Mouse (Mus musculus) kidney, embryonic 15.5 days (tissue): ENCODE measurements at regions not wholly inside any gene's neighbourhood (a gene's known extent, or its start where the extent isn't known, plus 50 kb on each side); places are given as distances from the start of the nearest gene placed in this dataset.

ENCODE experiments used
- ATAC-seq: fragments of 200-750 bp; cut with Nextera tagmentation; replicated peaks from 2 replicates; pipeline ENCODE4 v1.8.0; 2017; ENCODE audit warnings: moderate TSS enrichment; ENCODE audit not compliant: low FRiP score
- H3K27ac ChIP-seq: fragments of 300-500 bp; sonication (generic); 2 replicates; pipeline ENCODE4 v1.5.1; 2015; ENCODE audit warnings: mild to moderate bottlenecking, inconsistent platforms
- H3K27me3 ChIP-seq: fragments of 300-500 bp; sonication (generic); 2 replicates; pipeline ENCODE4 v1.6.1; 2015; ENCODE audit warnings: inconsistent platforms
- H3K36me3 ChIP-seq: fragments of 300-500 bp; sonication (generic); 2 replicates; pipeline ENCODE4 v1.6.1; 2015; ENCODE audit warnings: inconsistent platforms
- H3K4me1 ChIP-seq: fragments of 300-500 bp; sonication (generic); 2 replicates; pipeline ENCODE4 v1.6.1; 2015; ENCODE audit warnings: inconsistent platforms
- H3K4me2 ChIP-seq: fragments of 300-500 bp; sonication (generic); 2 replicates; pipeline ENCODE4 v1.6.1; 2015; ENCODE audit warnings: moderate library complexity, mild to moderate bottlenecking, inconsistent platforms
- H3K4me3 ChIP-seq: fragments of 300-500 bp; sonication (generic); replicated peaks from 2 replicates; pipeline ENCODE4 v1.5.1; 2015; ENCODE audit warnings: mild to moderate bottlenecking, inconsistent platforms
- H3K9ac ChIP-seq: fragments of 300-500 bp; sonication (generic); 2 replicates; pipeline ENCODE4 v1.6.1; 2015; ENCODE audit warnings: mild to moderate bottlenecking, inconsistent platforms
- H3K9me3 ChIP-seq: fragments of 300-500 bp; sonication (generic); replicated peaks from 2 replicates; pipeline ENCODE4 v1.6.1; 2016; ENCODE audit warnings: inconsistent platforms
- WGBS: fragments of 180-500 bp; shearing (Covaris S2); methylation state at CpG from one replicate; pipeline ENCODE4 v1.1.7; 2015; ENCODE audit warnings: mixed read lengths; 5-methylcytosine and 5-hydroxymethylcytosine counted together

DNA sequence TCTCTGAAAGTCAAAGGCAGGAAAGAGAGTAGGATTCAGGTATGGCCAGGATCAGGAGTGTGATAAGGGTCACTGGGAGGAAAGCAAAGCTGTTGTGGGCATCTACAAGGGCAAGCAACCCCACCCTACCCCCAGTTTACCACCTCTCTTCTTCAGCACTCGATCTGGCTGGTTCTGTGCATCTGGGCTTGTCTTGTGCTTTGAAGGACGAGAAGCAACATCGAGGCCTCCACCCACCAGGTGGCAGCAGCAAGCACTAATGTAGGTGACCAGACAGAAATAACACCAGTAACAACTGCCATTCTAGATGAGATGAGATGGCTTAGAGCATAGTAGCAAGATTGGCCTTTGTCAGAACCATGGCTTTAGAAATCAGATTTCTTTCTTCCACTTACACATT lies 507.2 kb upstream of the Sox11 start:
- Histone ChIP-seq H3K4me2 (no peak overlapping the region), H3K27me3 (no peaks in the 10 kb centered on the region), H3K4me1 (0 out of 2 replicates have a peak, but pooled peaks cover 2% of the 10 kb centered on the region), H3K9ac (no peak overlapping the region), H3K27ac (no peak overlapping the region), H3K4me3 (no peak overlapping the region), H3K9me3 (no peaks in the 10 kb centered on the region), H3K36me3 (no peaks in the 10 kb centered on the region)
- WGBS, result 91% methylated on average over 3 of the region's 3 CpGs
- ATAC-seq, result no peak

GRCm38 (mm10) chr12:27849099-27849498 lies 506.7 kb upstream of the Sox11 start:
- Histone ChIP-seq H3K4me3 (no peak overlapping the region), H3K4me2 (no peak overlapping the region), H3K36me3 (no peaks in the 10 kb centered on the region), H3K27ac (no peak overlapping the region), H3K9me3 (no peaks in the 10 kb centered on the region), H3K4me1 (0 out of 2 replicates have a peak, but pooled peaks cover 2% of the 10 kb centered on the region), H3K9ac (no peak overlapping the region), H3K27me3 (no peaks in the 10 kb centered on the region)
- WGBS, result 39% methylated on average over 3 of the region's 3 CpGs
- ATAC-seq, result peak; percentile 58

- H3K9me3 ChIP-seq, result no peaks in the 10 kb centered on the region
- 74% methylated on average over 5 of the region's 5 CpGs for WGBS
Measured at GRCm38 (mm10) chr12:27848141-27848540, 505.8 kb upstream of the Sox11 start.

DNA sequence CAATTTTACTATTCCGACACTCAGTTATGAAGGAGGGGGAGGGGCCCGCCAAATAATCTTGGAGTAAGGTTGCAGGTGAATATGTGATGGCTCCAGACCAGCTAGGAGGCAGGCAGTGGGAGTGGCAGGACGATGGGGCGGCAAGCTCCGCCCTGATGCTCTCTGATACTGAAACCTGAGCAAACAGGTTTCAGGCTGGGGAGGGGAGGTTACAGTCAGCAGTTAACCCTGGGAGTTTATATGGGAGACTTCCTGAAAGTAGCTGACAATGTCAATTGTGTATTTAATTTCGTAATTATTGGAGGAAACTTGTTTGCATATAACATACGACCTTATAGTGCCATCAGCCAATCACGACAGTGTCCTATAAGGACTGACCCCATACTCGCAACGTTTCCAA lies 505.0 kb upstream of the Sox11 start:
- ATAC-seq, result 0 out of 2 replicates have a peak, but pooled peaks have one; percentile 25
- Histone ChIP-seq H3K9me3 (no peaks in the 10 kb centered on the region), H3K4me3 (no peak overlapping the region), H3K4me1 (0 out of 2 replicates have a peak, but pooled peaks cover 2% of the 10 kb centered on the region), H3K36me3 (no peaks in the 10 kb centered on the region), H3K9ac (no peak overlapping the region), H3K4me2 (no peak overlapping the region), H3K27ac (no peak overlapping the region), H3K27me3 (no peaks in the 10 kb centered on the region)
- WGBS, result 45% methylated on average over 10 of the region's 10 CpGs

More at GRCm38 (mm10) chr12:27848141-27848540, 505.8 kb upstream of the Sox11 start:
- Histone ChIP-seq H3K27ac (no peak overlapping the region), H3K4me1 (0 out of 2 replicates have a peak, but pooled peaks cover 2% of the 10 kb centered on the region), H3K36me3 (no peaks in the 10 kb centered on the region), H3K4me2 (no peak overlapping the region), H3K9ac (no peak overlapping the region), H3K4me3 (no peak overlapping the region), H3K27me3 (no peaks in the 10 kb centered on the region)
- ATAC-seq, result no peak

GRCm38 (mm10) chr12:27844958-27845357 lies 502.6 kb upstream of the Sox11 start:
- Histone ChIP-seq H3K9ac (no peak overlapping the region), H3K27ac (no peak overlapping the region), H3K9me3 (no peaks in the 10 kb centered on the region), H3K4me2 (no peak overlapping the region), H3K4me1 (0 out of 2 replicates have a peak, but pooled peaks cover 2% of the 10 kb centered on the region), H3K36me3 (no peaks in the 10 kb centered on the region), H3K4me3 (no peak overlapping the region), H3K27me3 (no peaks in the 10 kb centered on the region)
- ATAC-seq, result no peak

DNA sequence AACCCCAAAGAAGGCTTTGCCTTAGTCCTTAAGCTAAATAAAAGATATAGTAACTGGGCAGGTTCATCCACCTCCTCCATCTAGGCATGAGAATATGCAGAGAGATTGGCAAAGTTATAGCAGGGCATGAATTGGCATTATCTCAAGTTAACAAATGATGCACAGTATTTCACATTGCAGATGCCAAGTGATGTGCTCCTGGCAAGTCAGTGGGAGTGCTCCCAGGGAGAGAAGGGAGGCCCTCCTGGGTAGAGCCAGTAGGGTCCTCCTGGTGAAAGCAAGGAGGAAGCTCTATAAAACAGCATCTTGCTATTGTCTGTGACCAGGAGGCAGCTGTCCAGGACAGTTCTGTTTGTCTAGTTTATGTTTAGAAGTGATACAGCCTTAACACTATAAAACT lies 496.6 kb upstream of the Sox11 start:
- H3K36me3 ChIP-seq, result no peaks in the 10 kb centered on the region
- no peak overlapping the region for H3K9ac ChIP-seq
- no peaks in the 10 kb centered on the region for H3K4me1 ChIP-seq
- H3K9me3 ChIP-seq, result no peaks in the 10 kb centered on the region
- H3K4me2 ChIP-seq, result no peak overlapping the region
- no peak for ATAC-seq
- no peak overlapping the region for H3K27ac ChIP-seq
- H3K4me3 ChIP-seq, result no peak overlapping the region
- no peaks in the 10 kb centered on the region for H3K27me3 ChIP-seq

- Histone ChIP-seq H3K27ac (no peak overlapping the region), H3K36me3 (no peaks in the 10 kb centered on the region), H3K4me2 (no peak overlapping the region), H3K27me3 (no peaks in the 10 kb centered on the region), H3K9ac (no peak overlapping the region), H3K9me3 (no peaks in the 10 kb centered on the region), H3K4me3 (no peak overlapping the region), H3K4me1 (no peaks in the 10 kb centered on the region)
- ATAC-seq, result no peak
- 80% methylated on average over 6 of the region's 6 CpGs for WGBS
Measured at GRCm38 (mm10) chr12:27838384-27838783, 496.0 kb upstream of the Sox11 start.

- Histone ChIP-seq H3K27me3 (no peaks in the 10 kb centered on the region), H3K27ac (no peak overlapping the region), H3K4me1 (no peaks in the 10 kb centered on the region), H3K36me3 (no peaks in the 10 kb centered on the region), H3K4me3 (no peak overlapping the region), H3K9ac (no peak overlapping the region), H3K9me3 (no peaks in the 10 kb centered on the region), H3K4me2 (no peak overlapping the region)
- WGBS, result 74% methylated on average over 5 of the region's 5 CpGs
- ATAC-seq, result no peak
Measured at GRCm38 (mm10) chr12:27826208-27826607, 483.8 kb upstream of the Sox11 start.

DNA sequence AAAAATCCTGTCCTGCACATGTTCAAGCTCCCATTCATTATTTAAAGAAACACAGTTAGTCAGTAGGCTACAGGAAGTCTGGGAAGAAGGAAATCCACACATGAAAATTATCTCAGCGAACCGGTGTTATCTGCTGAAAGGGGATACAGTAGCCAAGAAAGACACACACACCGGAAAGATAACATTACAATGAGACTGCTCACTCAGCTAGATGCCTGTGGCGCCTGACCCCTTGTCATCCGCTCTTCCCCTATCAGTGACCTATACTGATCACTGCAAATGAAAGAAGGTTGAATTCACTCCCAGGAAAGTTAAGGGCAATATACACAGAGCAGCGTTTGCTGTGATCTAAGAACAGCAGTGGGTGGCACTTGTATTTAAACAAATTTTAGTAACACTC lies 481.0 kb upstream of the Sox11 start:
- H3K9ac ChIP-seq, result no peak overlapping the region
- ATAC-seq, result no peak
- no peaks in the 10 kb centered on the region for H3K9me3 ChIP-seq
- H3K36me3 ChIP-seq, result no peaks in the 10 kb centered on the region
- H3K27me3 ChIP-seq, result no peaks in the 10 kb centered on the region
- no peaks in the 10 kb centered on the region for H3K4me1 ChIP-seq
- H3K4me3 ChIP-seq, result no peak overlapping the region
- H3K4me2 ChIP-seq, result no peak overlapping the region
- H3K27ac ChIP-seq, result no peak overlapping the region
- 51% methylated on average over 6 of the region's 6 CpGs for WGBS

- Histone ChIP-seq H3K9ac (no peak overlapping the region), H3K36me3 (no peaks in the 10 kb centered on the region), H3K27me3 (no peaks in the 10 kb centered on the region), H3K4me2 (no peak overlapping the region), H3K9me3 (no peaks in the 10 kb centered on the region), H3K4me1 (no peaks in the 10 kb centered on the region), H3K4me3 (no peak overlapping the region), H3K27ac (peak overlapping the region; percentile 27; the same call in 1 of the 2 replicates)
- 68% methylated on average over 4 of the region's 4 CpGs for WGBS
- no peak for ATAC-seq
Measured at GRCm38 (mm10) chr12:27796642-27797041, 454.3 kb upstream of the Sox11 start.

DNA sequence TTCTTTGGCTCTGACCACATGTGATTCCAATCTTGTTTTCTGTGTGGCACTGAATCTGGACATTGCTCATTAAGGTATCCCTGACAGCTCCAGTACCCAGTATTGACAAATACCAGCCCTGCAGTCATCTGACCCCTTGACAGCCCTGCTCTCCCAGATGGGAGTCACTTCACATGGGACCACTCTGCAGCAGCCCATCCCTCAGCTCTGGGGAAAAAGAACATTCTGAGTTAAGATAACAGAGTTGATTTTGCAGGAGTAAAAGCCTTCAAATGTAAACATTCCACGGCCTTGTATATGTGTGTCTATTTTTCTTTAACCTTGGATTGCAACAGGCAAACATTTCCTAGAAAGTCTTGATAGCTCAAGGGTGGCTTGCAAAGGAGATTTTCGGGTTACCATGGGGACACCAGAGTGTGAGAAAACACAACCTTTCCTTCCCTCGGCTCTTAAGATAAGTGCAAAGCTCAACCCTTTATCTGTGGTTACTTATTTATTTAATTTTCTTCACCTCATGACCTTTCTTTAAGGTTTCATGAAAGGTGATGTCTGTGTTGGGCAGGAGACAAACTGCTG lies 444.4 kb upstream of the Sox11 start:
- no peaks in the 10 kb centered on the region for H3K27me3 ChIP-seq
- H3K36me3 ChIP-seq, result no peaks in the 10 kb centered on the region
- H3K4me3 ChIP-seq, result no peak overlapping the region
- H3K9ac ChIP-seq, result no peak overlapping the region
- no peaks in the 10 kb centered on the region for H3K9me3 ChIP-seq
- H3K4me1 ChIP-seq, result no peaks in the 10 kb centered on the region
- H3K27ac ChIP-seq, result no peak overlapping the region
- no peak for ATAC-seq
- H3K4me2 ChIP-seq, result no peak overlapping the region
- 42% methylated on average over 3 of the region's 3 CpGs for WGBS

DNA sequence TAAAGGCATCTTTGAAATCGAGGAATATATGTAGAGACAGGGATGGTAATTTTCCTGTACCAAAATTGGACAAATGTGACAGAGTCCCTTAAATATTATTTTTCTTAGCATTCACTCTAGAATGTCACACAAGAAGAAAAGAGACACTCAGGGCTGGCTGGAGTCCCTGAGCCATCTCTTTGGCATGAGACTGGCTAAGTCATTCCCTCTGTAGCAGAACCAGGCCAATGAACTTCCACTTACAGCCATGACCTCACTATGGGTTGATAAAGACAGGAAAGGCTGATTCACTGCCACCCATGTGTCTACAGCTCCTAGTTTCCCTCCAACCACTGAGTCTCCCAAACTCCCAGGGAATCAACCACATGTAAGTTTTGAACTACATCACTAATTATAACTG lies 438.4 kb upstream of the Sox11 start:
- H3K4me3 ChIP-seq, result no peak overlapping the region
- no peak overlapping the region for H3K9ac ChIP-seq
- no peaks in the 10 kb centered on the region for H3K4me1 ChIP-seq
- no peaks in the 10 kb centered on the region for H3K9me3 ChIP-seq
- WGBS, result 88% methylated on average over 1 of the region's 1 CpGs
- no peaks in the 10 kb centered on the region for H3K36me3 ChIP-seq
- no peak overlapping the region for H3K4me2 ChIP-seq
- no peak overlapping the region for H3K27ac ChIP-seq
- no peak for ATAC-seq
- no peaks in the 10 kb centered on the region for H3K27me3 ChIP-seq

DNA sequence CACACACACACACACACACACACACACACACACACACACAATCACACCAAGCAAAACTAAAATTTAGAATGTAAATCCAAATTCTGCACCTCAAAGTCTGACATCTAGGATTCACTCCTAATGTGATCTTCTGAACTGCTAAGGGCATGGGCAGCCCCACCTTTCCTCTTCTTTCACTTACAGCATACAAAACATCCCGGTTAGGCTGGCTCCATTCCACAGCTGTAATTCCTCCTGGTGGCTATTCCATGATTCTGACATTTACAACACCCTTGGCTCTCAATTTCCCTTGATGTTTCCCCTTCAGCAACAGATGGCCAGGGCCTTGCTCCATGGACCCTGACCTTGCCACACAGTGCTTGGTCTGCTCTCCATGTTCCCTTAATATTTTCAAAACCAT lies 423.6 kb upstream of the Sox11 start:
- H3K4me3 ChIP-seq, result no peak overlapping the region
- H3K27me3 ChIP-seq, result no peaks in the 10 kb centered on the region
- ATAC-seq, result no peak; the same call in 1 of the 2 replicates
- H3K4me1 ChIP-seq, result no peaks in the 10 kb centered on the region
- H3K4me2 ChIP-seq, result no peak overlapping the region
- 9% methylated on average over 1 of the region's 1 CpGs for WGBS
- no peaks in the 10 kb centered on the region for H3K9me3 ChIP-seq
- H3K36me3 ChIP-seq, result no peaks in the 10 kb centered on the region
- no peak overlapping the region for H3K27ac ChIP-seq
- H3K9ac ChIP-seq, result no peak overlapping the region
